Mouse (Mus musculus) cerebellum, adult 18-20 months (tissue): ENCODE measurements around the gene Slc7a10.
"Not testable (repeated sequence)": the region's sequence is repeated elsewhere in the genome, so short reads cannot be mapped to it uniquely, and the experiment has no call there.

ENCODE experiments used
- DNase-seq, 2 experiments: peaks; one replicate each; pipeline ENCODE4 v3.0.0; 2021

Slc7a10 gene

GRCm38 (mm10) chr7:35176412-35177381 is 9.5 kb upstream of the Slc7a10 start:
- DNase-seq, result peak; percentile 31 to 40

GRCm38 (mm10) chr7:35184833-35185724 is 1.1 kb upstream of the Slc7a10 start:
- DNase-seq, result peak in 1 of 2 experiments; percentile 30

GRCm38 (mm10) chr7:35189699-35190098 is 3.5 kb downstream of the Slc7a10 start:
- DNase-seq, result no peak

GRCm38 (mm10) chr7:35191276-35191675 is 5.1 kb downstream of the Slc7a10 start:
- no peak for DNase-seq

- no peak for DNase-seq
These were observed 10.8 kb downstream of the Slc7a10 start for GRCm38 (mm10) chr7:35197022-35197421.

- DNase-seq, result no peak
These were observed 13.0 kb downstream of the Slc7a10 start for GRCm38 (mm10) chr7:35198981-35199754.

- no peak for DNase-seq
These were observed 13.6 kb downstream of the Slc7a10 start for GRCm38 (mm10) chr7:35199755-35200154.

GRCm38 (mm10) chr7:35211791-35212190 is 25.6 kb downstream of the Slc7a10 start:
- DNase-seq, result peak; percentile 57 to 68

GRCm38 (mm10) chr7:35214442-35215222 is 28.4 kb downstream of the Slc7a10 start:
- DNase-seq, result peak in 1 of 2 experiments; percentile 70

- DNase-seq, result peak; percentile 78 to 86
These were observed 29.0 kb downstream of the Slc7a10 start, which contains the start of gene Lrp3 for GRCm38 (mm10) chr7:35215225-35215624. Gene Lrp3, minus strand, starts transcription at chr7:35215498.

- no peak for DNase-seq
These were observed 29.5 kb downstream of the Slc7a10 start for GRCm38 (mm10) chr7:35215731-35216130.

- no peak for DNase-seq
These were observed 34.6 kb downstream of the Slc7a10 start for GRCm38 (mm10) chr7:35220694-35221365.

- no peak for DNase-seq
These were observed 44.1 kb downstream of the Slc7a10 start for GRCm38 (mm10) chr7:35230333-35230732.

GRCm38 (mm10) chr7:35232796-35233455 is 46.7 kb downstream of the Slc7a10 start:
- DNase-seq, result no peak

- DNase-seq, result peak in 1 of 2 experiments; percentile 40
These were observed 47.7 kb downstream of the Slc7a10 start for GRCm38 (mm10) chr7:35233861-35234260.

- DNase-seq, result peak; percentile 95 to 98
These were observed 48.4 kb downstream of the Slc7a10 start for GRCm38 (mm10) chr7:35234361-35235245.

GRCm38 (mm10) chr7:35235308-35235707 is 49.1 kb downstream of the Slc7a10 start:
- peak; percentile 68 to 72 for DNase-seq

GRCm38 (mm10) chr7:35237935-35238334 is 51.8 kb downstream of the Slc7a10 start:
- not testable (repeated sequence) for DNase-seq
